Mouse (Mus musculus) testis, postnatal 14 days (tissue): ENCODE results near the gene Csmd2.
A peak's percentile ranks its signal among the peaks of the same experiment; 100 is the strongest.
"Not testable (repeated sequence)": the region's sequence is repeated elsewhere in the genome, so short reads cannot be mapped to it uniquely, and the experiment has no call there.

Experiments used
- DNase-seq: peaks from one replicate; pipeline ENCODE4 v3.0.0; 2021; ENCODE audit warnings: low spot score

Csmd2 gene

DNA sequence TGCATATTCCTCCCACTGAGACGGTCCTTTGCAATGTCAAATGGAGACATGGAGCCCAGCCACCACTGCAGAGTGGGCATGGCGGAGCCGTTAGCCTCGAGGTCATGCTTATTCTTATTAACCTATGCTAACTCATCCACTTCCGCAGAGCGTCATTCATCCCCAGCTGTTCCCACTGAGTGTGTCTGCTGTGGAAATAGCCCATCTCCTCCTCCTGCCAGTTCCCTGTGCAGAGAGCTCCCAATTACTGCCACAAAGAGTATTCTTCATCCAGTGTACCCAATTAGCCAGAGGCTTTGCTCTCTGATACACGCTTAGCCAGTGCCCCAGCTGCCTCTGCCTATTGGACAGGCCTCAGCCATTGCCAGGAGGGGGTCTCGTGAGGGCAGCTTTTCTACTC, 504.4 kb downstream of the Csmd2 start:
- no peak for DNase-seq

DNA sequence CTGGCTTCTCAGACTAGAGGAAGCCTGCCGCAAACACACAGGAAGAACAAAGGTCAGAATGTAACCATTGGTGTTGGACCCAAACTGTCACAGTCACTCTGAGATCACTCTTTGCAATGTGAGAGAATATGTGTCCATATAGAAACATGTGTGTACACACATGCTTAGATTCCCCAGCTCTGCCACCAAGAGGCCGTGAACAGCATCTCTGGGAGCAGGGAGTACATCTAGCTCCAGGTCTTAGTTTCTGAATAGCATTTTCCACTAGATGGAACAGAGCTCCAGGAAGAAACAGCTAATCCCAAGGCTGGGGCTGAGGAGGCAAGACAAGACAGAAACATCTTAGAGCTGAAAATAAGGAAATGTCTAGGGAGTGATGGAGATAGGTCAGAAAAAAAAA, 512.3 kb downstream of the Csmd2 start:
- DNase-seq, result no peak

DNA sequence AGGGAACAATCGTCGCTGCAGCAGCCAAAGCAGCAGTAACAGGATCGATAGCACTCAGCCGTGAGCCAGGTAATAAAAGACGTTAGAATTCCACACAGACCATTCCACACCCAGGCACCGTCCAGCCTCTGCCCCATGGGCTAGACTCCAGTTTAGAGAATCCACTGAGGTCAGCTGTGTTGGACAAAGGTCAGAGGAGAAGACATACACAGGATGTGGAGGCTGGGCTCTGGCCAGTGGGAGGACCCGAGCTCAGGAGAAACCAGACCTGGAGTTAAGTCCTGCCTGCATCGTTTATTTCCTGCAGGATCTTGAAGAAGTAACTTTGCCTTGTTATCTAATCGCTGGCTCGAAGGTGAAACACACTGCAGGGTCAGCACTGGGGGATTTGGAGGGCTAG, 519.2 kb downstream of the Csmd2 start:
- DNase-seq, result no peak

DNA sequence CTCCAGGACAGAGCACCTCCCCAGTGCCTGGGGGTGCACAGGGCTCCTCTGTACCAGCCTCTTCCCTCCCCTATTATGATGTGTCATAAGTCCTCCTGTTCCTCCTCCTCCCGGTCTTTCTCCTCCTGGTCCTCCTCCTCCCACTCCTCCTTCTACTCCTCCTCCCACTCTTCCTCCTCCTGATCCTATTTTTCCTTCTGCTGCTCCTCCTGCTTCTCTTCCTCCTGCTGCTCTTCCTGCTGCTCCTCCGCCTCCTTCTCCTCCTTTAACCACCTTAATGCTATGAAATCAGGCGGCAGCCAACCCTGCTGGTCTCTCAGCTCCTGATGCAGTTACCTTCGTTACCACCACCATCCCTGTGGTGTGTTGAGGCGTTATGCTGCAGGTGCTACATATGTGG, 522.2 kb downstream of the Csmd2 start:
- no peak for DNase-seq

GRCm38 (mm10) chr4:128514496-128514895, 526.8 kb downstream of the Csmd2 start:
- DNase-seq, result no peak

DNA sequence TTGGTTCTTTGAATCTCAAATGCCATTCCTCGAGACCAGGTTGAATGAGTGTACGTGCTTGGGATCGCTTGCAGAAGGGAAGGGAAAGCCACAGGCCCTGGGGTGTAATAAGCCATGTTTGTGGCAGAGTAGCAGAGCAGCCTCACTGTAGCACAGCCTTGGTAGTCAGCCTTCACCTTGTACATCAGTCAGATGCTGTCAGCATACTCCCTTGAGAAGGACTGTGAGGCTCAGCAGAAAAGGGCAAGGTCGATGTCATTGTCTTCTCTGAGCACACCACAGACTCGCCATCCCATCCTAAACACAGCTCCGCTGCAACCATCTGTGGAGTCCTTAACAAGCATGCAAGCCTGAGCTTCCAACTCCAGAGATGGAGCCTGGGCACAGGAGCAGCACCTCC, 533.6 kb downstream of the Csmd2 start:
- DNase-seq, result no peak

GRCm38 (mm10) chr4:128543378-128543777, 555.7 kb downstream of the Csmd2 start:
- DNase-seq, result no peak

- not testable (repeated sequence) for DNase-seq
These were observed 556.4 kb downstream of the Csmd2 start for GRCm38 (mm10) chr4:128543956-128544486.

GRCm38 (mm10) chr4:128550756-128551155, 563.1 kb downstream of the Csmd2 start:
- DNase-seq, result no peak

DNA sequence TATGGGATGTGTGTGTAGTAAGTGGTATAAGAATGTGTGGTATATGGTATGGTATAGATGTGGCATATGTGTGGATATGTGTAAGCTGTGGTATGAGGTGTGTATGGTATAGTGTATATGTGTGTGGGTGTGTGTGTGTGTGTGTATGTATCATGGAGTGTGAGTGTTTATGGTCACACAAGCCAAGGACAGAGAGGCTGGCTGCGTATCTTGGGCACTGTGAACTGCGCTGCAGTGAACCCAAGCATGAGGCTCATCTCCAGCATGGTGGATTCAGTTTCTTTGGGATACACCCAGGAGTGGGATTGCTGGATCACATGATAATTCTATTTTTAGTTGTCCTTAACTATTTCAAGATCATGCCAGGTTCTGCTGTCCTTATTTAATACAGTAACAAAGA, 566.5 kb downstream of the Csmd2 start:
- no peak for DNase-seq

- DNase-seq, result no peak
These were observed 572.7 kb downstream of the Csmd2 start for GRCm38 (mm10) chr4:128560327-128560726.

DNA sequence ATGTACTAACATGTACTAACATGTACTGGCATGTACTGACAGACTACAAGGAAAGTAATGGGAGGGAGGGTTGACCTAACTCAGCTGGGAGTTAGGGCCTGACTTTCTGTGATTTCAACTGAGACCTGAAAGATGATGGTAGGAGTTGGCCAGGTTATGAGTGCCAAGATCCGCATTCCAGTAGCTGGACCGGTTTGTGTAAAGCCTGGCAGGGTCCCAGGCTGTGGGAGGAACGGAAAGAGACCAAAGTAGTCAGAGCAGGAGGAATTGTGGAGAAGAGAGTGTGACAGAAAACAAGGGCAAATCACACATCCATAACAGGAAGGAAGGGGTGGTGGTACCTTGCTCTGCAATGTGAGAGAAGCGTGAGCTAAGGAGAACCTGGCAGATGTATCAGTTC, 588.2 kb downstream of the Csmd2 start:
- no peak for DNase-seq

GRCm38 (mm10) chr4:128579182-128579581, 591.5 kb downstream of the Csmd2 start:
- no peak for DNase-seq

GRCm38 (mm10) chr4:128593286-128593685, 605.6 kb downstream of the Csmd2 start:
- DNase-seq, result no peak

GRCm38 (mm10) chr4:128594062-128594461, 606.4 kb downstream of the Csmd2 start:
- no peak for DNase-seq

DNA sequence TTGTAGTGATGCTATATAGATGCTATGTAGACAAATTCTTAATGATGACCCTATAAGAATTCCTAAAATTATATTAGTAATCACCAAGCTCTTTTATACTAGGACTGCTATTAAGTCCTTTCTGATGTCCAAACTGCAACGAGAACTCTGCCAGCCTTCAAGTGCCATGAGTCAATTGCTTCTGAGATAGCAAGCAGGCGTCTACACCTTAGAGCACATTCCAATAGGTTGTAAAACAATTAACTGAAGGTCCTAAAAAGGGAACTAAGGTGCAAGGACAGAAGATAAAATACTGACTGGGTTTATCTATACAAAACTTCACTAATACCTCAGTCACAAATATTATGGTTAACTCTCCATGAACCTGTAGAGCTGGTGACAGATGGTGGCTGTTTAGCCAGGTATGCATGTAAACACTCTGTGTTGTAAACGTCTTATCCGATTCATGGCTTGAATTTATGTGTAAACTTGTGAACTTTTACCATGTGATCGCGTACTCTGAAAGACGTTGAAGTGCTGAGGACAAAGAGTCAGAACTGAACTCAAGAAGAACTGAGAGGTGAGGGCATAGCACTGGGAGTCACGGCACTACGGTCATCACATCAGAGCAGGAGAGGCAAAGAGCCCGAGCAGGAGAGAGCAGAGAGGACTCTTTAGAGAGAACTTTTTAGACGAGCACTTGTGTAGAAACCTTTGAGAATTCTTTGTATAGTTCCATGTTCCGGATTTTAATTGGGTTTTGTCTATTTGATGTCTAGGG, 610.3 kb downstream of the Csmd2 start:
- DNase-seq, result no peak

- DNase-seq, result peak; percentile 63
These were observed 618.9 kb downstream of the Csmd2 start for GRCm38 (mm10) chr4:128606586-128606985.

- no peak for DNase-seq
These were observed 620.0 kb downstream of the Csmd2 start for GRCm38 (mm10) chr4:128607661-128608060.

GRCm38 (mm10) chr4:128609276-128609924, 621.7 kb downstream of the Csmd2 start:
- DNase-seq, result no peak

DNA sequence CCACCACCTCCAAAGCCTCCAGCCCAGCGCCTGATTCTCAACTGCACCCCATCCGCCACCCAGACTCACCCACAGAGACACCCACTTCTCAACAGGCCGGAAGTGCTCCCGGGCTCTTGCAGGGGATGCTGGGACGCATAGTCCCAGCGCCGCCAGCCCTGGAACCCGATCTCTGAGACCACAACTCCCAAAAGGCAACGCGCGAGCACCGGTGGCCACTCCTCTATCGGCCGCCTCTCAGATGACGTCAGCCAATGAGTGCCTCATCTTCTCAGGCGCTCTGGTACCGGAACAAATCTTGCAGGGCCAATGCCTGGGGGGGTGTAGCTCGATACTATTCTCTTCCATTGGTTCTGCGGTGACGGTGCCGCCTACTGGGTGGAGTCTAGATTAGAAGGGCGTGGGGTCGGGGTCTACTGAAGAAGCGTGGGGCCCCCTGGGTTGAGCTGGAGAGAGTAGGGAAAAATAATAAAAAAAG, 622.3 kb downstream of the Csmd2 start, which contains the start of gene Zscan20:
Gene Zscan20 (minus strand): TSS at position 174 of the 478 bp plus-strand sequence.
- peak; percentile 96 for DNase-seq

- no peak for DNase-seq
These were observed 623.0 kb downstream of the Csmd2 start for GRCm38 (mm10) chr4:128610706-128611105.

- not testable (repeated sequence) for DNase-seq
These were observed 624.1 kb downstream of the Csmd2 start for GRCm38 (mm10) chr4:128611726-128612125.

- DNase-seq, result no peak
These were observed 625.7 kb downstream of the Csmd2 start for GRCm38 (mm10) chr4:128613326-128613725.
